Mouse (Mus musculus) embryonic fibroblast, embryonic 13.5 days (primary cell): ENCODE measurements around the gene Fam189a1.

Source experiments
- CTCF ChIP-seq: IDR thresholded peaks from 2 replicates; pipeline ENCODE4 v1.5.1; 2011; ENCODE audit warnings: mild to moderate bottlenecking, control low read depth, low read length, moderate library complexity, borderline replicate concordance; ENCODE audit not compliant: insufficient read depth
- POLR2A ChIP-seq: IDR thresholded peaks from 2 replicates; pipeline ENCODE4 v1.6.1; 2011; ENCODE audit warnings: low read depth, mild to moderate bottlenecking, control low read depth, low read length, moderate library complexity

DNA sequence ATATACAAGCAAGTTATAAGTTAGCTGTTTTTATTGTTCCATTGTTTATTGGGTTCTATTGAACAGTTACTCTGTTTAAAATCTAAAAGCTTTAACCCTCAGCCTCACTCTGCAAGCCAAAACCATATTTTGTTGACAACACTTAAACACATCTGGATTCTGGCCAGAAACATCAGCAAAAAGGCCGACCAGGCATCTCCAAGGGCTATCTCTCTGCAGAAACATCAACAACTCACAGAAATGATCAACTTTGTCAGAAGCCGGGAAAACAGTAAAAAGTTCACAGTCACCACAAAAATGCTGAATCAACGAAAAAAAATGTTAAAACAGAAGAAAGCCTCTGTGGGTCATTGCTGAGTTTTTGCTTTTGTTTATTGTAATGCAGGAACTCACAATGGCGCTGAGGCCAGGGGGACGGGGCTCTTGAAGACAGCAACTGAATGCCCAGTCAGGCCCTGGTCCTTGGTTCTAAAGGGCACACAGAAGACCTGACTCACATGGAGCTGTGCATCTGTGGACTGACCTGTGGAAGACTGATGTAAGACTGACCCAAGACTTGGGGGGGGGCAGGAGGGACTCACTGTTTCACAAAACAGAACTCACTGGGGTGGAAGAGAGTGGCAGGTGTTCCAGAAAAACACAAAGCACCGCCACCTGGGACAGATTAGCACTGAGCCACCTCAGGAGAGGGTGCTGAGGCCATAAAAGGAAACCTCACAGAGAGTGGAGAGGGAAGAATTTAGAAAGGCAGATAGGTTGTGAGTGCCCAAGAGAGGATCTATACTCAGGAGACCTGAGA is 74.2 kb downstream of the Fam189a1 start:
- TF ChIP-seq CTCF (no peak), POLR2A (no peak)
